Mouse (Mus musculus) lung, adult 2 months (tissue): ENCODE measurements around the gene Lhx5. TPM values are rescaled to one million over a fixed set of nuclear protein-coding genes. Genes with fewer than 3 reads are reported as not detected.

Experiments
- DNase-seq: peaks from one replicate; pipeline ENCODE4 v3.0.0; 2022
- H3K4me1 ChIP-seq: fragments of 200-500 bp; 2 replicates; pipeline ENCODE4 v1.6.1; 2011; ENCODE audit warnings: low read length; ENCODE audit not compliant: control insufficient read depth, insufficient read depth
- H3K4me3 ChIP-seq: fragments of 200-500 bp; replicated peaks from 2 replicates; pipeline ENCODE3; 2011; ENCODE audit warnings: low read depth, mild to moderate bottlenecking, control low read depth, low read length; ENCODE audit errors: extremely low read depth
- CTCF ChIP-seq: fragments of 200-500 bp; IDR thresholded peaks from 2 replicates; pipeline ENCODE4 v1.5.1; 2011; ENCODE audit warnings: mild to moderate bottlenecking, low read length, control low read depth; ENCODE audit not compliant: insufficient read depth
- POLR2A ChIP-seq: fragments of 200-500 bp; IDR thresholded peaks from 2 replicates; pipeline ENCODE4 v1.6.1; 2011; ENCODE audit warnings: low read depth, mild to moderate bottlenecking, control low read depth, low read length, borderline replicate concordance; ENCODE audit errors: extremely low read depth
- WGBS: fragments of 180-500 bp; shearing (Covaris S2); methylation state at CpG from one replicate; pipeline ENCODE4 v1.1.7; 2018; 5-methylcytosine and 5-hydroxymethylcytosine counted together
- polyA plus RNA-seq: library from polyadenylated mRNA; depleted of rRNA; stranded (reverse); fragments of >200 nt; gene quantifications from 2 replicates; pipeline ENCODE4 v1.2.3, GENCODE M21; 2012

Lhx5 gene
- polyA plus RNA-seq, 1 experiment = not detected

GRCm38 (mm10) chr5:120457628-120458027 lies 26.1 kb downstream of the Lhx5 start:
- TF ChIP-seq CTCF (peak; percentile 62), POLR2A (no peak)
- no peak overlapping the region for H3K4me3 ChIP-seq
- WGBS = 9% methylated on average over 9 of the region's 9 CpGs
- peak; percentile 19 for DNase-seq
- no peaks in the 10 kb centered on the region for H3K4me1 ChIP-seq

GRCm38 (mm10) chr5:120459133-120459532 lies 27.6 kb downstream of the Lhx5 start:
- TF ChIP-seq CTCF (no peak), POLR2A (no peak)
- WGBS = 70% methylated on average over 10 of the region's 10 CpGs
- DNase-seq = no peak
- no peak overlapping the region for H3K4me3 ChIP-seq
- H3K4me1 ChIP-seq = no peaks in the 10 kb centered on the region

GRCm38 (mm10) chr5:120461902-120462301 lies 30.4 kb downstream of the Lhx5 start:
- H3K4me1 ChIP-seq = no peaks in the 10 kb centered on the region
- H3K4me3 ChIP-seq = no peak overlapping the region
- no peak for DNase-seq
- 72% methylated on average over 15 of the region's 15 CpGs for WGBS
- TF ChIP-seq CTCF (no peak), POLR2A (no peak)

DNA sequence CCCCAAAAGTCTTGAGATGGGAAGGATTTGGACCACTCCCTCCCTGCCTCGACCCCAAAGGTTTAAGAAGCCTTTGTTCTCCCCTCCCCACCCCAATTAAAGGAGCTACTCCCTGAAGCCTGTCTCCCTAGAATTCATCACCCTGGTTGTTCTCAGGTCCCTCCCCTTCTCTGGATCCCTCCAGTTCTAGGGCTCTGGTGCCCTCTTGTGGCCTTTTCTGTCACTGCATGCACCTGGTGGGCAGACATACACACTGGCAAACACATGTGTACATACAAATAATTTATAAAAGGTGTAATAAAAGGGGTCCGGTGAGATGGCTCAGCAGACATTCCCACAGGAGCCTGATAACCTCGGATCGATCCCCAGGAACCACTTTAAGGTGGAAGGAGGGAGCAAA lies 32.8 kb downstream of the Lhx5 start:
- H3K4me3 ChIP-seq = no peak overlapping the region
- no peak for DNase-seq
- no peaks in the 10 kb centered on the region for H3K4me1 ChIP-seq
- WGBS = 82% methylated on average over 4 of the region's 4 CpGs
- no peak for TF ChIP-seq POLR2A
- no peak for TF ChIP-seq CTCF

DNA sequence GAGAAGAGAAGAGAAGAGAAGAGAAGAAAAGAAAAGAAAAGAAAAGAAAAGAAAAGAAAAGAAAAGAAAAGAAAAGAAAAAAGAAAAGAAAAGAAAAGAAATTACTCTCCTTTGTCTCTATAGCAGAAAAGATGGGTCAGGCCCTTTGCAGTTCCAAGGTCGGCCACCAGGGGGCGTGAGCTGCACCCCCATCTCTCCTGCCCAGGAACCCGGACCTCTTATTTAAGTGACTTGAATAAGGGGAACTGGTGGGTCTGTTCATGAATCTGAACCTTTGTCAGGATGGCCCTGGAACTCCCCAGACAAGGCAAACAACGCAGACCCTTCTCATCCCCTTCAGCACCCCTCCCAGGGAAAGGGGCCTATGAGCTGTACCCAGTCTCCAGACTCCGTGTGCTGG lies 33.6 kb downstream of the Lhx5 start:
- H3K4me1 ChIP-seq = no peaks in the 10 kb centered on the region
- no peak overlapping the region for H3K4me3 ChIP-seq
- WGBS = 34% methylated on average over 5 of the region's 5 CpGs
- TF ChIP-seq CTCF (peak; percentile 47), POLR2A (no peak)
- DNase-seq = peak; percentile 17

DNA sequence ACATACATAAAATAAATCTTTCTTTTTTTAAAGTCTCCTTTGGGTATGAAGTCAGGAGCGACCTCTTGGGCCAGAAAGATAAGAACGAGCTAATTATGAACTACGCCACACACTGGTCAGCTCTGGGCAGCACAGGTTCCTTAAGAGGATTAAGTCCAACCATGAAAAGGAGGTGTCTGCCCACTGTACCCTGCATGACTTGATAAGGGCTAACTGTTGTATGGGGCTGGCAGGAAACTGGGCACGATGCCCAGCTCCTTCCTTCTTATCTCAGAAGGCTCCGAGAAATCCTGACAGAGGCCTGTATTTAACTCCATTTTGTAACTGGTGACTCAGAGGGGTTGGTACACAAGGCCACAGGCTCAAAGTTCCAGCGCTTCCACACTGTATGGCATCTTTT lies 34.4 kb downstream of the Lhx5 start:
- WGBS = 43% methylated on average over 6 of the region's 6 CpGs
- TF ChIP-seq CTCF (no peak), POLR2A (no peak)
- DNase-seq = no peak

DNA sequence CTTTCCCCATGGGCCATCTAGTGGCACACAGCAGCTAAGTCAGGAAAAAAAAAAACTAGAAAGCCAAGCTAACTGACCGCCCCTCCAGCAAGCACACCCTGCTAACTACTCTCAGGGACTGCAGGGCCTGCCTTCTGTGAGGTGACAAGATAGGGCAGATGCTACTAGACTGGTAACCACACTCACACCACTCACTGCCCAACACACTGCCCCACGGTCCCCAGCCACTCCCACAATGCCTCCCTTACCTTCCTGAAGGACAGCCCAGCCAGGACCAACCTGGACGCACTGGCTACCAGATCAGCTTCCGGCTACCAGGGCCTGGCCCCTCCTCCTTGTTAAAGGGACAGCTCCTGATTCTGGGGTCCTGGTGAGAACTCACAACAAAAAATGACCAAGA lies 35.5 kb downstream of the Lhx5 start:
- Histone ChIP-seq H3K4me3 (no peak overlapping the region), H3K4me1 (no peaks in the 10 kb centered on the region)
- 26% methylated on average over 4 of the region's 4 CpGs for WGBS
- TF ChIP-seq POLR2A = no peak
- DNase-seq = no peak

More for the DNA sequence above, 34.4 kb downstream of the Lhx5 start:
- H3K4me3 ChIP-seq = no peak overlapping the region
- no peaks in the 10 kb centered on the region for H3K4me1 ChIP-seq

DNA sequence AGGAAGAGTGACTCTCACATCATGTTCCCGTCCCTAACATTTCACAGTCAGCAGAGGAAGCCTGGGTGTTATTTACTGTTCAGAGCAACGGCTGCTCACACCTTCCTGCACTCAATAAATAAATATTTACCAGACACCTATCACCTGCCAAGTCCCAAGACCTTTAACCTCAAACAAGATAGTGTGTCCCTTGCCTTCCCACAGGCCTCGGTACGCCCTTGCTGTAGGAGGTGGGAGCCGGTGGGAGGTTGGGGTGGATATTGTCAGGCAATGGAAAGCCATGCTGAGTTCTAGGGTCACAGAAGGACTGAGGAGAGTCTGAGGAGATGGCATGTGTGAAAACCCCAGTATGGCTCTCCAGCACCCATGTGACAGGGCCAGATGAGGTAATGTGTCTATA lies 36.8 kb downstream of the Lhx5 start:
- H3K4me3 ChIP-seq = no peak overlapping the region
- TF ChIP-seq POLR2A (no peak), CTCF (no peak)
- H3K4me1 ChIP-seq = no peaks in the 10 kb centered on the region
- no peak for DNase-seq
- WGBS = 52% methylated on average over 5 of the region's 5 CpGs

- 74% methylated on average over 6 of the region's 6 CpGs for WGBS
- Histone ChIP-seq H3K4me1 (no peaks in the 10 kb centered on the region), H3K4me3 (no peak overlapping the region)
- DNase-seq = no peak
- no peak for TF ChIP-seq POLR2A
- no peak for TF ChIP-seq CTCF
Measured at GRCm38 (mm10) chr5:120468830-120469229, 37.3 kb downstream of the Lhx5 start.

- WGBS = 40% methylated on average over 4 of the region's 4 CpGs
- TF ChIP-seq POLR2A (no peak), CTCF (no peak)
- DNase-seq = no peak
- no peak overlapping the region for H3K4me3 ChIP-seq
- H3K4me1 ChIP-seq = no peaks in the 10 kb centered on the region
Measured at GRCm38 (mm10) chr5:120471538-120471937, 40.0 kb downstream of the Lhx5 start.
